Mouse (Mus musculus): ENCODE measurements at regions not wholly inside any gene's neighbourhood (a gene's known extent, or its start where the extent isn't known, plus 50 kb on each side); places are given as distances from the start of the nearest gene placed in this dataset.

GRCm38 (mm10) chr3:147886261-147886893 lies 1034.2 kb downstream of the Ttll7 start:
- Histone ChIP-seq H3K4me3 (ENCODE audit: inconsistent target) (no peak overlapping the region), H3K36me3 (ENCODE audit: inconsistent target) (no peaks in the 10 kb centered on the region), H3K27ac (no peak overlapping the region), H3K79me2 (ENCODE audit: inconsistent target) (no peaks in the 10 kb centered on the region)
- WGBS (ENCODE audit: missing documents) = 83% methylated on average over 10 of the region's 10 CpGs

DNA sequence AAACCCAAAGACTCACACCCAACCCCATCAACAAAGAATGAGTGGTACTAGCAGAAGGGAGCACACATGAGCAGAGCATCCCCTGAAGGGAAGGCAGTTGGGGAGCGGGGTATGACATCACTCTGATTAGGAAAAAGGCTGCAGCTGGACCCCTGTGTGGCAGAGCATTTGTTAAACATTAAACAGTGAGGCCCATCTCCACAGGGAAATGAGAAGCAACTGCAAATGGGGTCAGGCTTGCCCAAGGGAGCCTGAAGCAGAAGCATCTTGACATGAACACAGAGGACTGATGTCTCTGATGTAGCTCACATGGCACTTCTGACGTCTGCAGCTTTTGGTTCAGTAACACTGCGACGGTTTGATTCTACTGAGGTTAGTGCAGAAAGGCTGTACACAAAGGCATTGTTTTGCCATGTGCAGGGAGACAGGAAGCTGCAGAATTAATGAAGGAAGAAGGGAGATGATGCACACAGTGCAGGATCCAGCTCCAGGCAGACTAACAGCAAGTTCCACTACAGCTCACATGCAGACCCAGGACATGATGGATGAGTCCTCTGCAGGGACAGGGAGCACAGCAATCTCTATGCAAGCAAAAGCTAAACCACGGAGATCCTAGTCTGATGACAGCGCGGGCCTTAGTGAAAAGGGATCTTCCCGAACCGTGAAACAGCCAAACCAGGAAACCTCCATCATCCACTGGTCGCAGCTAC lies 1030.9 kb downstream of the Ttll7 start:
- WGBS (ENCODE audit: missing documents) = 86% methylated on average over 10 of the region's 10 CpGs

GRCm38 (mm10) chr3:147878690-147879089 lies 1026.5 kb downstream of the Ttll7 start:
- Histone ChIP-seq H3K36me3 (ENCODE audit: inconsistent target) (no peaks in the 10 kb centered on the region), H3K27ac (no peak overlapping the region), H3K79me2 (ENCODE audit: inconsistent target) (no peaks in the 10 kb centered on the region), H3K4me3 (ENCODE audit: inconsistent target) (no peak overlapping the region)
- 74% methylated on average over 3 of the region's 3 CpGs for WGBS (ENCODE audit: missing documents)

More for the DNA sequence above, 1030.9 kb downstream of the Ttll7 start:
- no peaks in the 10 kb centered on the region for H3K36me3 ChIP-seq (ENCODE audit: inconsistent target)
- H3K79me2 ChIP-seq (ENCODE audit: inconsistent target) = no peaks in the 10 kb centered on the region
- H3K4me3 ChIP-seq (ENCODE audit: inconsistent target) = no peak overlapping the region
- no peak overlapping the region for H3K27ac ChIP-seq

DNA sequence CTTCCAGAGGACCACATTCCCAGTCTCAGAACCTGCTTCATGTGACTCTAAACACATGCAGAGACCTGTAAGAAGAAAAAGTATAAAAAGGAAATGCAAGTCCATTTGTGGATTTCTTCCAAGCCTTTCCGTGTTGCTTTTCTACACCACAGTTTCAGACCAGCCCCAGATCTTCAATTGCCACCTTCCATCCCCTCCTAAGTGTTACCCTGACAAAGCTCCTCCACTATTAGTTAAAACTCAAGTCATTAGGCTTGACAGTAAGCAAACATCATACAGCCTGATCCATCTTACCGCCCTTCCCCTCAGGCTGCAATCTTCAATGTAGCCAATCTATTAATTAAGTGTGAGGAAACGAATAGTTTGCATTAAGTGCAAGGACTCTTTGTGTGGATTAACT lies 1016.1 kb downstream of the Ttll7 start:
- H3K27ac ChIP-seq = no peak overlapping the region
- no peak overlapping the region for H3K4me3 ChIP-seq (ENCODE audit: inconsistent target)
- WGBS (ENCODE audit: missing documents) = 75% methylated on average over 3 of the region's 3 CpGs
- H3K79me2 ChIP-seq (ENCODE audit: inconsistent target) = no peaks in the 10 kb centered on the region
- no peaks in the 10 kb centered on the region for H3K36me3 ChIP-seq (ENCODE audit: inconsistent target)

DNA sequence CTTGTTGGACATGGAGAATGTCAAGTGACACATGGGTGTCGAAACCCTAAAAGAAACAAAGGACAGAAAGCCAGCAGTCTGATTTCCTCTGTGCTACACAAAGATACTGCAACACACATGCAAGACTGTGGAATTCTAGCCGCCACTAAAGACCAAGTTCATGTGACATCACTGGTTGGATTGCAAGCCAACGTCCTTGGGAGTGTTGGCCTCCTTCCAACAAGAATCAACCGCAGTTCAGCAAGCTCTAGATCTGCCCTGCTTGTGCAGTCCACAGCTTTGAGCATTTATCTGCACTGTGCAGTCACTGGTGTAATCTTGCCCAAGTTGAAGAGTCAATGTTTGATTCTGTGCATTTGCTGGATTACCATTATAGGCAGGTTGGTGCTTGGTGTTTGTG lies 1001.2 kb downstream of the Ttll7 start:
- no peak overlapping the region for H3K4me3 ChIP-seq (ENCODE audit: inconsistent target)
- H3K79me2 ChIP-seq (ENCODE audit: inconsistent target) = no peaks in the 10 kb centered on the region
- no peaks in the 10 kb centered on the region for H3K36me3 ChIP-seq (ENCODE audit: inconsistent target)
- H3K27ac ChIP-seq = no peak overlapping the region
- WGBS (ENCODE audit: missing documents) = 81% methylated on average over 4 of the region's 4 CpGs

GRCm38 (mm10) chr3:147852830-147853229 lies 1000.7 kb downstream of the Ttll7 start:
- WGBS (ENCODE audit: missing documents) = 83% methylated on average over 2 of the region's 2 CpGs
- H3K79me2 ChIP-seq (ENCODE audit: inconsistent target) = no peaks in the 10 kb centered on the region

DNA sequence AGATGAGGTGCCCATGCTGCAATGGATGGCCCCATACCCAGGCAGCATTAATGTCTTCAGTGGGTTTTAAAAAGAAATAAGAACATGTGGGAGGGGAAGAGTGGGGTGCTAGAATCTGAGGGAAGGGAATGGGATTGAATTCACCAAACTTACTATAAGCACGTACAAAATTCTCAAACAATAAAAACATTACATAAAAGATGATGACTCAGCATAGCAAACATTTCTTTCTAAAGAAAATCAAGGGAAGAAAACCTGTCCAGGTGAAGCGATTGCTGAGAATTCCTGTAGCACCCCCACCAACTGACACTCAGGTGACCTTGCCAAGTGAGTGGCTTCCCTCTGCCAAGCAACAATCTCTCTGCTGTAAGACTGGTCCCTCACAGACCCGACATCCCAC lies 989.2 kb downstream of the Ttll7 start:
- Histone ChIP-seq H3K79me2 (ENCODE audit: inconsistent target) (no peaks in the 10 kb centered on the region), H3K4me3 (ENCODE audit: inconsistent target) (no peak overlapping the region), H3K36me3 (ENCODE audit: inconsistent target) (no peaks in the 10 kb centered on the region), H3K27ac (no peak overlapping the region)
- WGBS (ENCODE audit: missing documents) = 84% methylated on average over 3 of the region's 3 CpGs

More at GRCm38 (mm10) chr3:147852830-147853229, 1000.7 kb downstream of the Ttll7 start:
- Histone ChIP-seq H3K27ac (no peak overlapping the region), H3K4me3 (ENCODE audit: inconsistent target) (no peak overlapping the region), H3K36me3 (ENCODE audit: inconsistent target) (no peaks in the 10 kb centered on the region)

DNA sequence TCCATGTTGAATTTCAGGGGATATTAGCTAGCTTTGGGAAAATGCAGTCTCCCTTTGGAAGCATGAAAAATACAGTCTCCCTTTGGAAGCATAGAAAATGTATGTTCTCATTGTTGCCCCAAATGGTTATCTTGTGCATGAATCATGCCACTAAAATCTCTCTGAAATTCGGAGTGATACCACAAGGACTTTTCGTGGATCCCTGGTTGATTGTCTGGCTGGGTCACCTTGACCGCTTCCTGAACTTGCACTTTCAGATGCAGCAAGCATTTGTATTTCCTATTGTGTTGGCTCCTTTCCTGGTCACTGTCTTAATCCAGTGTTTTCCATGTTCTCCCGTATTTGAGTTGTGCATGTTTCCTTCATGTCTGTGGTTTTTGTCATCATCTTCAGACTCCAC lies 986.6 kb downstream of the Ttll7 start:
- H3K36me3 ChIP-seq (ENCODE audit: inconsistent target) = no peaks in the 10 kb centered on the region
- H3K4me3 ChIP-seq (ENCODE audit: inconsistent target) = no peak overlapping the region
- H3K27ac ChIP-seq = no peak overlapping the region
- no peaks in the 10 kb centered on the region for H3K79me2 ChIP-seq (ENCODE audit: inconsistent target)
- WGBS (ENCODE audit: missing documents) = 88% methylated on average over 4 of the region's 4 CpGs

GRCm38 (mm10) chr3:147835716-147836115 lies 983.5 kb downstream of the Ttll7 start:
- H3K79me2 ChIP-seq (ENCODE audit: inconsistent target) = no peaks in the 10 kb centered on the region
- H3K4me3 ChIP-seq (ENCODE audit: inconsistent target) = no peak overlapping the region
- 83% methylated on average over 2 of the region's 2 CpGs for WGBS (ENCODE audit: missing documents)
- H3K27ac ChIP-seq = no peak overlapping the region
- no peaks in the 10 kb centered on the region for H3K36me3 ChIP-seq (ENCODE audit: inconsistent target)

DNA sequence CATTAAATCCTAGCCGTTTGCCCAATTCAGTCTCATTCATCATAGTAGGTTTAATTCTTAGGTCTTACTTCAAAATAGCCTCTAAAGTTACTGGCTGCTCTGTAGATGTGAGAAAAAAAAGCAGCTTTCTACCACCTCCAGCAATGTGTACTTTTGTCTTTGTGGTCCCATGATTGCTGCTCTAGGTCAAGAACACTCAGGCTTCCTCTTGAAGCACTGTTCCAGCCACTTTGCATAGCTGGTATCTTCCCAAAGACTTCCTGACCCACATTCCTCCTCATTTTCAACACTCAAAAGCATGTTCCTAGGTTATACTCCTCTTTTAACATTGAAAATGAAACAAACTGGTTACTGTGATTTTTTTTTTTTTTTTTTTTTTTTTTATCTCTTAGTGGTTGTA lies 973.2 kb downstream of the Ttll7 start:
- Histone ChIP-seq H3K36me3 (ENCODE audit: inconsistent target) (no peaks in the 10 kb centered on the region), H3K4me3 (ENCODE audit: inconsistent target) (no peak overlapping the region), H3K79me2 (ENCODE audit: inconsistent target) (no peaks in the 10 kb centered on the region), H3K27ac (no peak overlapping the region)
- 100% methylated on average over 1 of the region's 1 CpGs for WGBS (ENCODE audit: missing documents)

GRCm38 (mm10) chr3:147824451-147824850 lies 972.3 kb downstream of the Ttll7 start:
- Histone ChIP-seq H3K4me3 (ENCODE audit: inconsistent target) (no peak overlapping the region), H3K36me3 (ENCODE audit: inconsistent target) (no peaks in the 10 kb centered on the region), H3K27ac (no peak overlapping the region), H3K79me2 (ENCODE audit: inconsistent target) (no peaks in the 10 kb centered on the region)

DNA sequence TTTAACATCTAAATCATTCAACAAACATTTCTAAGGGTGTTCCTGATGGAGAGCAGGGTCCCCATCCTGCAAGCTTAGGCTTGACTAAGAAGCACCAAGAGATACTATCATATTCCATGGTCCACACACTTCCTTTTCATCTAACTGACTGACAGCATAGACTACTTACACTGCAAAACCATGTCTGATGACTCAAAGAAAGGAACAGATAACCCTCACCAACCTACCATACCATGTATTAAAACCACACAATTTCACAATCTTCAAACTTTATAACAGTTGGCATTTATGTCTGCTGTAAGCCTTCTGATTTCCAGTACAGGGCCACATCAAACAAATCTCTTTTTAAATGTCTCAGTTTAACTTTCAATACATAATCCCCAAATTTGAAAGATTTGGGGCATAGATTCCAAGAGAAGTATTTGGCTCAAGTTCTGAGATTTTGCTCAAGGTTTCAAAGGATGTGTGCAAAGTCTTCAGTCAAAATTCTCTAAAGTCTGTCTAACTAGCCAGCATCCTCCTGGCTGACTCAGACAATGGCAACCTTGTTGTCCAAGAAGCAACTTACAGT lies 962.0 kb downstream of the Ttll7 start:
- H3K79me2 ChIP-seq (ENCODE audit: inconsistent target) = no peaks in the 10 kb centered on the region
- H3K36me3 ChIP-seq (ENCODE audit: inconsistent target) = no peaks in the 10 kb centered on the region
- no peak overlapping the region for H3K27ac ChIP-seq
- no peak overlapping the region for H3K4me3 ChIP-seq (ENCODE audit: inconsistent target)

DNA sequence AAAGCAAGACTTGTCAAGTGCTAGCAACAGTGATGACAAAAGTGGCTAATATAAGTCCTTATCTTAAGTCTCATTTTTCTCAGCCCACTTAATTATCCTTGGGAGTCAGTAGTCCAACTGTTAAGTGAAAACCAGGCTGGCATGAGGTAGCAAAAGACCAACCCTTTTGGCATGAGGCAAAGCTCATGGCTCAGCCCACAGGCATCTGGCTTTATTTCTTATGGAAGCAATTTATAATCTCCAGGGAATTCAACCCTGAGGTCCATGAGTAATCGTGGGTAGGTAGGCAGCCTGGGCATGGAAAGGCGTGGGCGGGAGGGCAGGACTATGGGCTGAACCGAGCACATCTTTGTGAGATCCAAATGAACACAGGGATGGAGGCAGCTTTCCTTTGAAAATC lies 950.4 kb downstream of the Ttll7 start:
- 90% methylated on average over 4 of the region's 4 CpGs for WGBS (ENCODE audit: missing documents)
- Histone ChIP-seq H3K79me2 (ENCODE audit: inconsistent target) (no peaks in the 10 kb centered on the region), H3K36me3 (ENCODE audit: inconsistent target) (no peaks in the 10 kb centered on the region), H3K27ac (no peak overlapping the region), H3K4me3 (ENCODE audit: inconsistent target) (no peak overlapping the region)

DNA sequence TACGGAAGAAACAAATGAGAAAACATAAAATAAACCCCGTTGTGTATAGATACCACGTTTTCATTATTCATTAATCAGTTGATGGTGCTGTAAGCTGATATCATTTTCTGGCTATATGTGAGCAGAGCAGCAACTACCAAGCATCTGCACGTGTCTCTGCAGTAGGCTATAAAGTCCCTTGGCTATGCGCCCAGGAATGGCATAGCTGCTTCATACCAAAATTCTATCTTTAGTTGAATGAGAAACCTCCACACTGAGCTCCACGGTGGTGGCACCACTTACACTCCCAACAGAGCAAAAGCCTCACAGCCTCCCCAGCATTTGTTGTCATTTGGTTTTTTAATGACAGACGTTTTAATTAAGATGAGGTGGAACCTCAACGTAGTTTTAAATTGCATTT lies 944.4 kb downstream of the Ttll7 start:
- 92% methylated on average over 6 of the region's 8 CpGs for WGBS (ENCODE audit: missing documents)
- no peaks in the 10 kb centered on the region for H3K36me3 ChIP-seq (ENCODE audit: inconsistent target)
- no peak overlapping the region for H3K4me3 ChIP-seq (ENCODE audit: inconsistent target)

GRCm38 (mm10) chr3:147795116-147795515 lies 942.9 kb downstream of the Ttll7 start:
- H3K4me3 ChIP-seq (ENCODE audit: inconsistent target) = no peak overlapping the region
- no peaks in the 10 kb centered on the region for H3K36me3 ChIP-seq (ENCODE audit: inconsistent target)
- H3K27ac ChIP-seq = no peak overlapping the region
- H3K79me2 ChIP-seq (ENCODE audit: inconsistent target) = no peaks in the 10 kb centered on the region

More for the DNA sequence above, 944.4 kb downstream of the Ttll7 start:
- no peaks in the 10 kb centered on the region for H3K79me2 ChIP-seq (ENCODE audit: inconsistent target)
- H3K27ac ChIP-seq = no peak overlapping the region

Measured in macrophage (primary cell).